Mouse (Mus musculus) hindbrain, embryonic 14.5 days (tissue): Measurements from ENCODE around the gene Olfr1306. TPM values are rescaled to one million over a fixed set of nuclear protein-coding genes. Genes with fewer than 3 reads are reported as not detected.

Experiments used
- ATAC-seq: fragments of 200-750 bp; cut with Nextera tagmentation; 2 replicates; pipeline ENCODE4 v1.8.0; 2017; ENCODE audit warnings: moderate number of reproducible peaks, mild to moderate bottlenecking, moderate TSS enrichment, moderate library complexity; ENCODE audit not compliant: low FRiP score
- DNase-seq: peaks from one replicate; pipeline ENCODE4 v3.0.0-alpha.2; 2015; ENCODE audit warnings: low spot score
- H3K27ac ChIP-seq: fragments of 300-500 bp; sonication (generic); 2 replicates; pipeline ENCODE4 v1.5.1; 2014; ENCODE audit warnings: mild to moderate bottlenecking, moderate library complexity
- H3K27me3 ChIP-seq: fragments of 300-500 bp; sonication (generic); 2 replicates; pipeline ENCODE4 v1.6.1; 2014; ENCODE audit warnings: mild to moderate bottlenecking, low read length, mixed read lengths; ENCODE audit not compliant: control insufficient read depth, insufficient read depth
- H3K36me3 ChIP-seq: fragments of 300-500 bp; sonication (generic); replicated peaks from 2 replicates; pipeline ENCODE4 v1.6.1; 2014; ENCODE audit not compliant: control insufficient read depth, insufficient read depth
- H3K4me1 ChIP-seq: fragments of 300-500 bp; sonication (generic); replicated peaks from 2 replicates; pipeline ENCODE4 v1.6.1; 2014; ENCODE audit warnings: antibody characterized with exemption, low read length, mixed read lengths; ENCODE audit not compliant: control insufficient read depth, insufficient read depth
- H3K4me2 ChIP-seq: fragments of 300-500 bp; sonication (generic); replicated peaks from 2 replicates; pipeline ENCODE4 v1.6.1; 2014; ENCODE audit warnings: mild to moderate bottlenecking, moderate library complexity
- H3K4me3 ChIP-seq: fragments of 300-500 bp; sonication (generic); replicated peaks from 2 replicates; pipeline ENCODE4 v1.5.1; 2014; ENCODE audit warnings: mild to moderate bottlenecking, low read length
- H3K9ac ChIP-seq: fragments of 300-500 bp; sonication (generic); 2 replicates; pipeline ENCODE4 v1.6.1; 2014
- H3K9me3 ChIP-seq: fragments of 300-500 bp; sonication (generic); 2 replicates; pipeline ENCODE4 v1.6.1; 2016; ENCODE audit warnings: low read length; ENCODE audit not compliant: control insufficient read depth
- WGBS: fragments of 180-500 bp; shearing (Covaris S2); extraction: QIAGEN DNeasy Blood & Tissue Kit; methylation state at CpG from one replicate; pipeline ENCODE4 v1.1.7; 2014; 5-methylcytosine and 5-hydroxymethylcytosine counted together
- polyA plus RNA-seq: library from polyadenylated mRNA; unstranded; fragments of >200 nt; fragmentation: Nextera tagmentation; extraction: Ambion mirVana; gene quantifications from 2 replicates; pipeline ENCODE4 v1.2.1, GENCODE M21; 2014

The Olfr1306 gene
- not detected in 2 replicates for polyA plus RNA-seq

- Histone ChIP-seq H3K27me3 (no peaks in the 10 kb centered on the region), H3K27ac (no peak within 1 kb of the TSS), H3K9me3 (no peaks in the 10 kb centered on the region), H3K9ac (no peak within 1 kb of the TSS), H3K36me3 (no peaks in the 10 kb centered on the region), H3K4me2 (no peak within 1 kb of the TSS), H3K4me1 (no peaks in the 10 kb centered on the region), H3K4me3 (no peak within 1 kb of the TSS)
- ATAC-seq (no peak), DNase-seq (no peak)
- WGBS, result 89% methylated on average over 1 of the region's 1 CpGs
Observed at GRCm38 (mm10) chr2:111916171-111916570, at the start of gene Olfr1306. Gene Olfr1306, minus strand, starts transcription at chr2:111916271.

- H3K9ac ChIP-seq, result no peak within 1 kb of the TSS
- no peak for ATAC-seq
- no peak within 1 kb of the TSS for H3K4me2 ChIP-seq
- no peaks in the 10 kb centered on the region for H3K27me3 ChIP-seq
- H3K9me3 ChIP-seq, result no peaks in the 10 kb centered on the region
- H3K36me3 ChIP-seq, result no peaks in the 10 kb centered on the region
- DNase-seq, result no peak
- 67% methylated on average over 1 of the region's 1 CpGs for WGBS
- no peaks in the 10 kb centered on the region for H3K4me1 ChIP-seq
- H3K4me3 ChIP-seq, result no peak within 1 kb of the TSS
- H3K27ac ChIP-seq, result no peak within 1 kb of the TSS
Observed at GRCm38 (mm10) chr2:111964844-111965243, 48.8 kb upstream of the Olfr1306 start, which contains the start of gene Olfr1308. Gene Olfr1308, minus strand, starts transcription at chr2:111964944.

DNA sequence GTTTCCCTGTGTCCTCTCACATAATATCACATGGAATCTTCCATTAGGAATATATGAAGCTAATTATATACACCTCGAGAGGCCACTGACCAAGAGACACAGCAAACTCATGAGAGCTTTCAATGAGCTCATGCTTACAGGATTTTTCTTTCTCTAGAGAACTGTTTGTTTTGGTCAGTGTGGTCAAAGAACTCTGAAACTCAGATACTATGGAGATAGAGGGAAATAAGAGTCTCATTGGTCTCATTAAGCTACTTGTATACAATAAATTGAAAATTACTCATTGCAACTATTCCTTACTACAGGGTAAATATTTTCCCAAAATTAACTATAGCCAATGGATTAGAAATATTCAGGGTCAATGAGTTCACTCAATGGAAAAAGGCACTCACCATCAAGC lies 33.3 kb upstream of the Olfr1306 start, which contains the start of gene Olfr1307:
TSS of gene Olfr1307 (minus strand) at position 101 of the 400 bp plus-strand sequence.
- H3K9ac ChIP-seq, result no peak within 1 kb of the TSS
- no peak within 1 kb of the TSS for H3K4me2 ChIP-seq
- no peak within 1 kb of the TSS for H3K4me3 ChIP-seq
- WGBS, result 81% methylated on average over 1 of the region's 1 CpGs
- H3K9me3 ChIP-seq, result no peaks in the 10 kb centered on the region
- H3K36me3 ChIP-seq, result no peaks in the 10 kb centered on the region
- H3K4me1 ChIP-seq, result no peaks in the 10 kb centered on the region
- H3K27me3 ChIP-seq, result no peaks in the 10 kb centered on the region
- no peak for DNase-seq
- no peak for ATAC-seq
- H3K27ac ChIP-seq, result no peak within 1 kb of the TSS

DNA sequence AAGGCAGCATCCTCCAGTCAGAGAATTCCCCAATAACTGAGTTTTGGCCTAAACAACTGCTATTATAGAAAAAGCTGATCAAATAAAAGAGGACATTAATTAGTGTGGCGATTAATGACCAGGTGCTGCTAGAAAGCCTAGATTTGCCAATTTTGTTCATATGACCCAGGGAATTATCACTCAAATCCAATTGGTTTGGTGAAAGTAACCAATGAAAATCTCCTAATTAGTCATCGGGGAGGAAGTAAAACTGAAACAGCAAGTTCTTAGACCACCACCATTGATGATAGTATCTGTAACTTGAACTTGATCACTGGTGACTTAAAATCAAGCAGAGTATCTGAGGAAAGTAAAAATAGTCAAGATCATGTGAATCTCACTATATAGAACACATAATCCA lies 39.0 kb downstream of the Olfr1306 start, which contains the start of gene Olfr1305:
TSS of gene Olfr1305 (minus strand) at position 101 of the 400 bp plus-strand sequence.
- no peak within 1 kb of the TSS for H3K9ac ChIP-seq
- ATAC-seq, result no peak
- no peak within 1 kb of the TSS for H3K4me2 ChIP-seq
- no peaks in the 10 kb centered on the region for H3K4me1 ChIP-seq
- no peak for DNase-seq
- no peaks in the 10 kb centered on the region for H3K36me3 ChIP-seq
- no peaks in the 10 kb centered on the region for H3K27me3 ChIP-seq
- no peak within 1 kb of the TSS for H3K4me3 ChIP-seq
- H3K27ac ChIP-seq, result no peak within 1 kb of the TSS
- no peaks in the 10 kb centered on the region; the same call in 1 of the 2 replicates for H3K9me3 ChIP-seq
- WGBS, result 94% methylated on average over 2 of the region's 2 CpGs

Other genes with a start within 250 kb of the Olfr1306 start
- not detected in 2 replicates for gene Olfr1301, start 165.3 kb downstream of the Olfr1306 start, polyA plus RNA-seq
- gene Olfr1302, start 138.8 kb downstream of the Olfr1306 start, polyA plus RNA-seq, result not detected in 2 replicates
- gene Olfr1303, start 95.9 kb downstream of the Olfr1306 start, polyA plus RNA-seq, result not detected in 2 replicates
- not detected in 2 replicates for gene Olfr1305, start 39.1 kb downstream of the Olfr1306 start, polyA plus RNA-seq
- not detected in 2 replicates for gene Olfr1307, start 33.2 kb upstream of the Olfr1306 start, polyA plus RNA-seq
- gene Olfr1308, start 48.7 kb upstream of the Olfr1306 start, polyA plus RNA-seq, result not detected in 2 replicates
- gene Olfr1309, start 74.0 kb upstream of the Olfr1306 start, polyA plus RNA-seq, result not detected in 2 replicates
- gene Olfr1310, start 96.4 kb upstream of the Olfr1306 start, polyA plus RNA-seq, result not detected in 2 replicates
- gene Olfr1311, start 108.1 kb upstream of the Olfr1306 start, polyA plus RNA-seq, result not detected in 2 replicates
- gene Olfr1312, start 134.0 kb upstream of the Olfr1306 start, polyA plus RNA-seq, result not detected in 2 replicates
- gene Olfr1313, start 161.6 kb upstream of the Olfr1306 start, polyA plus RNA-seq, result not detected in 2 replicates
- not detected in 2 replicates for gene Olfr1314, start 180.5 kb upstream of the Olfr1306 start, polyA plus RNA-seq
- gene Olfr1315-ps1, start 199.2 kb upstream of the Olfr1306 start, polyA plus RNA-seq, result not detected in 2 replicates
- not detected in 2 replicates for gene Olfr1316, start 218.7 kb upstream of the Olfr1306 start, polyA plus RNA-seq
- gene Olfr1317, start 224.1 kb upstream of the Olfr1306 start, polyA plus RNA-seq, result not detected in 2 replicates
- 0.12 and 0.23 TPM in 2 replicates for gene Olfr1318, start 237.9 kb upstream of the Olfr1306 start, polyA plus RNA-seq